Mouse (Mus musculus): Measurements from ENCODE around the gene Tiam1.

- no peak for TF ChIP-seq POLR2A (IDR thresholded peaks at IDR 0.05; ENCODE audit: borderline replicate concordance, extremely low read depth, insufficient read depth, insufficient read length, poor library complexity, severe bottlenecking)
- TF ChIP-seq CTCF (IDR thresholded peaks at IDR 0.05; ENCODE audit: borderline replicate concordance, extremely low read depth, insufficient read depth, insufficient read length) = 0 out of 2 replicates have a peak, but pooled peaks have one; percentile 27
These were observed 240.8 kb downstream of the Tiam1 start for GRCm38 (mm10) chr16:89902578-89903304.

All from brain, embryonic 14.5 days (tissue).